Mouse (Mus musculus) kidney, postnatal 0 days (tissue): Measurements from ENCODE around the gene Prkcz. TPM values are rescaled to one million over a fixed set of nuclear protein-coding genes. Genes with fewer than 3 reads are reported as not detected.
A peak's percentile ranks its signal among the peaks of the same experiment; 100 is the strongest.

Experiments used
- ATAC-seq: fragments of 200-750 bp; cut with Nextera tagmentation; replicated peaks from 2 replicates; pipeline ENCODE4 v1.8.0; 2017; ENCODE audit warnings: low read depth, moderate number of reproducible peaks, moderate TSS enrichment, moderate library complexity; ENCODE audit not compliant: low FRiP score
- DNase-seq: peaks from one replicate; pipeline ENCODE4 v3.0.0-alpha.2; 2016; ENCODE audit warnings: low spot score
- H3K27ac ChIP-seq: fragments of 300-500 bp; sonication (generic); 2 replicates; pipeline ENCODE4 v1.5.1; 2014; ENCODE audit warnings: mild to moderate bottlenecking
- H3K27me3 ChIP-seq: fragments of 300-500 bp; sonication (generic); 2 replicates; pipeline ENCODE4 v1.6.1; 2014; ENCODE audit warnings: low read length, mixed read lengths; ENCODE audit not compliant: insufficient read depth
- H3K36me3 ChIP-seq: fragments of 300-500 bp; sonication (generic); 2 replicates; pipeline ENCODE4 v1.6.1; 2014; ENCODE audit warnings: low read length, mixed read lengths; ENCODE audit not compliant: insufficient read depth
- H3K4me1 ChIP-seq: fragments of 300-500 bp; sonication (generic); replicated peaks from 2 replicates; pipeline ENCODE4 v1.6.1; 2014; ENCODE audit warnings: antibody characterized with exemption, low read length, mixed read lengths; ENCODE audit not compliant: insufficient read depth
- H3K4me2 ChIP-seq: fragments of 300-500 bp; sonication (generic); 2 replicates; pipeline ENCODE4 v1.6.1; 2014; ENCODE audit warnings: mild to moderate bottlenecking, low read length, moderate library complexity, mixed read lengths
- H3K4me3 ChIP-seq: fragments of 300-500 bp; sonication (generic); replicated peaks from 2 replicates; pipeline ENCODE4 v1.5.1; 2014; ENCODE audit warnings: low read depth, low read length
- H3K9ac ChIP-seq: fragments of 300-500 bp; sonication (generic); 2 replicates; pipeline ENCODE4 v1.6.1; 2014; ENCODE audit warnings: low read depth, low read length
- H3K9me3 ChIP-seq: fragments of 300-500 bp; sonication (generic); replicated peaks from 2 replicates; pipeline ENCODE4 v1.6.1; 2016; ENCODE audit warnings: low read length, inconsistent platforms, mixed read lengths
- CTCF ChIP-seq: IDR thresholded peaks from 2 replicates; pipeline ENCODE4 v1.5.1; 2016; ENCODE audit warnings: antibody characterized with exemption, low read depth, mild to moderate bottlenecking, moderate library complexity
- WGBS: fragments of 180-500 bp; shearing (Covaris S2); extraction: QIAGEN DNeasy Blood & Tissue Kit; methylation state at CpG from one replicate; pipeline ENCODE4 v1.1.7; 2014; 5-methylcytosine and 5-hydroxymethylcytosine counted together
- polyA plus RNA-seq: library from polyadenylated mRNA; unstranded; fragments of >200 nt; fragmentation: Nextera tagmentation; extraction: Ambion mirVana; gene quantifications from 2 replicates; pipeline ENCODE4 v1.2.1, GENCODE M21; 2015

Prkcz gene
- polyA plus RNA-seq, 1 experiment from 2014 or later, result 20.2 TPM

GRCm38 (mm10) chr4:155397511-155398221, 36.5 kb upstream of the Prkcz start, which contains the start of gene Gabrd:
Gene Gabrd, minus strand, starts transcription at chr4:155398112.
- no peaks in the 10 kb centered on the region for H3K9me3 ChIP-seq
- H3K36me3 ChIP-seq, result no peaks in the 10 kb centered on the region
- DNase-seq, result peak; percentile 82
- H3K27ac ChIP-seq, result no peak within 1 kb of the TSS
- peaks cover 12% of the 10 kb centered on the region; the same call in 1 of the 2 replicates for H3K27me3 ChIP-seq
- peak within 1 kb of the TSS; percentile 64 for H3K4me2 ChIP-seq
- no peak for TF ChIP-seq CTCF
- under 1% methylated on average over 40 of the region's 57 CpGs for WGBS
- H3K4me1 ChIP-seq, result peaks cover 7% of the 10 kb centered on the region
- peak within 1 kb of the TSS; percentile 17 for H3K4me3 ChIP-seq
- ATAC-seq, result peak; percentile 57
- no peak within 1 kb of the TSS for H3K9ac ChIP-seq

- Histone ChIP-seq H3K27me3 (peaks cover 12% of the 10 kb centered on the region; the same call in 1 of the 2 replicates), H3K36me3 (no peaks in the 10 kb centered on the region), H3K27ac (no peak overlapping the region), H3K9me3 (no peaks in the 10 kb centered on the region), H3K4me1 (peaks cover 7% of the 10 kb centered on the region), H3K9ac (no peak overlapping the region), H3K4me2 (no peak overlapping the region), H3K4me3 (no peak overlapping the region)
- ATAC-seq (no peak), DNase-seq (no peak)
- no peak for TF ChIP-seq CTCF
- WGBS, result 89% methylated on average over 4 of the region's 4 CpGs
These were observed 35.6 kb upstream of the Prkcz start for GRCm38 (mm10) chr4:155396751-155397150.

- Histone ChIP-seq H3K4me1 (peaks cover 7% of the 10 kb centered on the region), H3K27ac (no peak overlapping the region), H3K27me3 (peaks cover 12% of the 10 kb centered on the region; the same call in 1 of the 2 replicates), H3K36me3 (no peaks in the 10 kb centered on the region), H3K9me3 (no peaks in the 10 kb centered on the region), H3K9ac (no peak overlapping the region), H3K4me2 (no peak overlapping the region), H3K4me3 (no peak overlapping the region)
- no peak for DNase-seq
- TF ChIP-seq CTCF, result no peak
- 92% methylated on average over 5 of the region's 5 CpGs for WGBS
- no peak for ATAC-seq
These were observed 34.3 kb upstream of the Prkcz start for GRCm38 (mm10) chr4:155395471-155395870.

GRCm38 (mm10) chr4:155387166-155387565, 26.0 kb upstream of the Prkcz start:
- no peaks in the 10 kb centered on the region for H3K9me3 ChIP-seq
- DNase-seq, result no peak
- no peaks in the 10 kb centered on the region for H3K36me3 ChIP-seq
- no peak overlapping the region for H3K9ac ChIP-seq
- no peaks in the 10 kb centered on the region for H3K4me1 ChIP-seq
- no peak for TF ChIP-seq CTCF
- no peak for ATAC-seq
- H3K4me2 ChIP-seq, result no peak overlapping the region
- 66% methylated on average over 8 of the region's 8 CpGs for WGBS
- no peak overlapping the region for H3K4me3 ChIP-seq
- no peaks in the 10 kb centered on the region for H3K27me3 ChIP-seq
- H3K27ac ChIP-seq, result no peak overlapping the region

- no peaks in the 10 kb centered on the region for H3K9me3 ChIP-seq
- DNase-seq, result no peak
- H3K27me3 ChIP-seq, result no peaks in the 10 kb centered on the region
- no peaks in the 10 kb centered on the region for H3K36me3 ChIP-seq
- WGBS, result 72% methylated on average over 4 of the region's 4 CpGs
- H3K27ac ChIP-seq, result no peak overlapping the region
- no peak overlapping the region for H3K4me2 ChIP-seq
- H3K4me3 ChIP-seq, result no peak overlapping the region
- no peaks in the 10 kb centered on the region for H3K4me1 ChIP-seq
- no peak for TF ChIP-seq CTCF
- ATAC-seq, result no peak
- H3K9ac ChIP-seq, result no peak overlapping the region
These were observed 22.2 kb upstream of the Prkcz start for GRCm38 (mm10) chr4:155383326-155383725.

- 12% methylated on average over 9 of the region's 9 CpGs for WGBS
- H3K4me3 ChIP-seq, result no peak overlapping the region
- no peaks in the 10 kb centered on the region for H3K4me1 ChIP-seq
- TF ChIP-seq CTCF, result no peak
- H3K9me3 ChIP-seq, result no peaks in the 10 kb centered on the region
- no peak overlapping the region for H3K9ac ChIP-seq
- no peak for ATAC-seq
- 0 out of 2 replicates have a peak, but pooled peaks cover 3% of the 10 kb centered on the region for H3K27me3 ChIP-seq
- no peak overlapping the region for H3K4me2 ChIP-seq
- peak; percentile 23 for DNase-seq
- no peak overlapping the region for H3K27ac ChIP-seq
- H3K36me3 ChIP-seq, result no peaks in the 10 kb centered on the region
These were observed 21.6 kb upstream of the Prkcz start for GRCm38 (mm10) chr4:155382752-155383151.

- Histone ChIP-seq H3K4me2 (no peak overlapping the region), H3K9ac (no peak overlapping the region), H3K27me3 (0 out of 2 replicates have a peak, but pooled peaks cover 3% of the 10 kb centered on the region), H3K4me3 (no peak overlapping the region), H3K9me3 (no peaks in the 10 kb centered on the region), H3K27ac (no peak overlapping the region), H3K4me1 (no peaks in the 10 kb centered on the region), H3K36me3 (no peaks in the 10 kb centered on the region)
- ATAC-seq (no peak), DNase-seq (peak; percentile 45)
- TF ChIP-seq CTCF, result no peak
- 20% methylated on average over 7 of the region's 7 CpGs for WGBS
These were observed 20.8 kb upstream of the Prkcz start for GRCm38 (mm10) chr4:155381974-155382373.
